Mouse (Mus musculus) kidney, adult 8-10 months (tissue): ENCODE results near the gene Cd207.

ENCODE experiments used
- DNase-seq, 2 experiments: peaks; one replicate each; pipeline ENCODE4 v3.0.0; 2022

The Cd207 gene

GRCm38 (mm10) chr6:83677757-83678156 lies at the start of gene Cd207:
Gene Cd207 (minus strand): TSS chr6:83677857.
- no peak for DNase-seq

- DNase-seq: no peak
Measured at GRCm38 (mm10) chr6:83727178-83727577, 49.5 kb upstream of the Cd207 start.

GRCm38 (mm10) chr6:83722526-83722925 lies 44.9 kb upstream of the Cd207 start:
- DNase-seq: no peak

- no peak for DNase-seq
Measured at GRCm38 (mm10) chr6:83717026-83717425, 39.4 kb upstream of the Cd207 start.

GRCm38 (mm10) chr6:83715461-83716196 lies 38.0 kb upstream of the Cd207 start:
- no peak for DNase-seq

- DNase-seq: no peak
Measured at GRCm38 (mm10) chr6:83714221-83715123, 36.8 kb upstream of the Cd207 start.

GRCm38 (mm10) chr6:83713271-83714136 lies 35.8 kb upstream of the Cd207 start:
- DNase-seq: no peak

- DNase-seq: no peak
Measured at GRCm38 (mm10) chr6:83711725-83712475, 34.2 kb upstream of the Cd207 start.

- DNase-seq: peak; percentile 42 to 49
Measured at GRCm38 (mm10) chr6:83711067-83711675, 33.5 kb upstream of the Cd207 start, which contains the start of gene Vax2. Gene Vax2 (plus strand): TSS chr6:83711264.

- no peak for DNase-seq
Measured at GRCm38 (mm10) chr6:83710361-83711066, 32.9 kb upstream of the Cd207 start.

GRCm38 (mm10) chr6:83707738-83708510 lies 30.3 kb upstream of the Cd207 start:
- DNase-seq: no peak

GRCm38 (mm10) chr6:83704701-83705100 lies 27.0 kb upstream of the Cd207 start:
- no peak for DNase-seq

- DNase-seq: no peak
Measured at GRCm38 (mm10) chr6:83704294-83704693, 26.6 kb upstream of the Cd207 start.

- no peak for DNase-seq
Measured at GRCm38 (mm10) chr6:83703722-83704078, 26.0 kb upstream of the Cd207 start.

- DNase-seq: no peak
Measured at GRCm38 (mm10) chr6:83703000-83703721, 25.5 kb upstream of the Cd207 start.

- no peak for DNase-seq
Measured at GRCm38 (mm10) chr6:83702146-83702999, 24.7 kb upstream of the Cd207 start.

- no peak for DNase-seq
Measured at GRCm38 (mm10) chr6:83701001-83701400, 23.3 kb upstream of the Cd207 start.

GRCm38 (mm10) chr6:83699971-83700370 lies 22.3 kb upstream of the Cd207 start:
- no peak for DNase-seq

- no peak for DNase-seq
Measured at GRCm38 (mm10) chr6:83697932-83698331, 20.3 kb upstream of the Cd207 start.
